Mouse (Mus musculus): ENCODE measurements around the gene Prkag3. TPM values are rescaled to one million over a fixed set of nuclear protein-coding genes. Genes with fewer than 3 reads are reported as not detected.
A peak's percentile ranks its signal among the peaks of the same experiment; 100 is the strongest.

The Prkag3 gene
- total and polyA plus RNA-seq, 2 experiments, result 0.28 TPM; not detected in 1

DNA sequence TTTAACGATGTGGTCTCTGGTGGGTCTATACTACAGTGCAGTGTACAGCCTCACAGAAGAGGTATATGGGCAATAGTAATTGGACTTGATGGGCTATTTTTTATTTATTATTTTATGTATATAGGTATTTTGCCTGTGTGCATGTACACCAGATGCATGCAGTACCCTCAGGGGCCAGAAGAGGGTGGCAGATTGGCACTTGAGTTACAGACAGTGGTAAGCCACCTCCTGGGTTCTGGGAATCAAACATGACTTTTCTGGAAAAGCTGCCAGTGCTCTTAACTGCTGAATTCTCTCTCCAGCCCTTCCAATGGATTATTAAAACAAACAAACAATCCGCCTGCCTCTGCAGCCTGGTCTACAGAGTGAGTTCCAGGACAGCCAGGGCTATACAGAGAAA, 25.3 kb downstream of the Prkag3 start:
- Histone ChIP-seq H3K36me3 (ENCODE audit: control insufficient read depth, insufficient read depth, low read length) (peaks cover 19% of the 10 kb centered on the region), H3K79me2 (ENCODE audit: control insufficient read depth, insufficient read depth, low read length) (peaks cover 26% of the 10 kb centered on the region; the same call in 1 of the 2 replicates), H3K27me3 (ENCODE audit: control insufficient read depth, insufficient read depth, low read length) (no peaks in the 10 kb centered on the region), H3K4me3 (ENCODE audit: insufficient read depth, low read depth, low read length) (no peak overlapping the region), H3K27ac (replicated peaks; ENCODE audit: insufficient read depth, low read depth, low read length) (peak overlapping the region; percentile 79; the same call in 1 of the 2 replicates), H3K4me1 (ENCODE audit: control insufficient read depth, insufficient read depth, low read length) (peaks cover 31% of the 10 kb centered on the region), H3K9ac (ENCODE audit: low read depth, low read length) (no peak overlapping the region)
- TF ChIP-seq CTCF (IDR thresholded peaks at IDR 0.05; ENCODE audit: low read depth, low read length), result peak; percentile 67
- no peak for TF ChIP-seq POLR2A (IDR thresholded peaks at IDR 0.05; ENCODE audit: extremely low read depth, insufficient read depth, low read length)
- DNase-seq (ENCODE audit: extremely low read depth, low read depth, low spot score), result peak; percentile 89
- WGBS, result 47% methylated on average over 2 of the region's 2 CpGs

DNA sequence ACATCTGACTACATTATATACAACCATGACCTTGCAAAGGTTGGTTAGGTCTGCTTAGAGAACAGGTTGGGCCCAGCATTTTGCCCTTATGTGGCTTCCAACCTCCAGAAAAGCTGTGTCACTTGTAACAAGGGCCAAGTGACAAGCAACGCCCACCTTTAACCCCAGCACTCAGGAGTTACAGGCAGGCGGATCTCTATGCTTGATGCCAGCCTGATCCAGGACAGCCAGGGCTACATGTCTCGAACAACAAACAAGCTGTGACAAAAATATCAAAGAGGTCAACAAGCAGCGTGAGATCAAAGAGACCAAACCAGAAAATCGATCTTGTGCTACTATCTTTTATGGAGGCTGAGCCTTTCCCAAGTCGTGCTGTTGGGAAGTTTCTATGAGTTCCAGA, 27.4 kb downstream of the Prkag3 start:
- peaks cover 13% of the 10 kb centered on the region; the same call in 1 of the 2 replicates for H3K79me2 ChIP-seq (ENCODE audit: control insufficient read depth, insufficient read depth, low read length)
- WGBS, result 22% methylated on average over 6 of the region's 6 CpGs
- peaks cover 37% of the 10 kb centered on the region for H3K4me1 ChIP-seq (ENCODE audit: control insufficient read depth, insufficient read depth, low read length)
- DNase-seq (ENCODE audit: extremely low read depth, low read depth, low spot score), result peak; percentile 100
- H3K27ac ChIP-seq (replicated peaks; ENCODE audit: insufficient read depth, low read depth, low read length), result peak overlapping the region; percentile 85
- peaks cover 14% of the 10 kb centered on the region for H3K36me3 ChIP-seq (ENCODE audit: control insufficient read depth, insufficient read depth, low read length)
- H3K9ac ChIP-seq (ENCODE audit: low read depth, low read length), result 0 out of 2 replicates have a peak overlapping the region, but pooled peaks have one; percentile 23
- no peak overlapping the region for H3K4me3 ChIP-seq (ENCODE audit: insufficient read depth, low read depth, low read length)
- H3K27me3 ChIP-seq (ENCODE audit: control insufficient read depth, insufficient read depth, low read length), result no peaks in the 10 kb centered on the region
- TF ChIP-seq POLR2A (IDR thresholded peaks at IDR 0.05; ENCODE audit: extremely low read depth, insufficient read depth, low read length) (no peak), CTCF (IDR thresholded peaks at IDR 0.05; ENCODE audit: low read depth, low read length) (no peak)

DNA sequence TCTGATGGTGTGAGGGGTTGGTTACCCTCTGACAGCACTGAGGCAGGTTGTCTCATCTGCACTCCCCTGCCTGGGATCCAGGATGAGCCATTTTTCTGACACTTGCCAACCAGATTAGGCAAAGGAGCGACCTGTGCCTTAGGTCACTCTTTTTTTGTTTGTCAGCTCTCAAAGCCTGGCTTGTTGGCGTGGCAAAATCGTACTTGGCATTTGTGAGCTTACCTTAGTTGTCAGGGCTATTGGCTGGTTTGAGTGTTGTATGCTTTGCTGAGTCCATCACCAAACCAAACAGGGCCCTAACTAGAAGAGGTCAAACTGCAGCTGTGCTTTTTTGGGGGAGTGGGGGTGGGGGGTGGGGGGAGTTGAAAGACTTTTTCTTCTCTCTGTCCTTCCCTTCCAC, 29.7 kb downstream of the Prkag3 start:
- no peaks in the 10 kb centered on the region for H3K27me3 ChIP-seq (ENCODE audit: control insufficient read depth, insufficient read depth, low read length)
- H3K79me2 ChIP-seq (ENCODE audit: control insufficient read depth, insufficient read depth, low read length), result peaks cover 27% of the 10 kb centered on the region
- H3K9ac ChIP-seq (ENCODE audit: low read depth, low read length), result peak overlapping the region; percentile 40
- WGBS, result 31% methylated on average over 3 of the region's 3 CpGs
- no peak overlapping the region for H3K4me3 ChIP-seq (ENCODE audit: insufficient read depth, low read depth, low read length)
- peaks cover 9% of the 10 kb centered on the region; the same call in 1 of the 2 replicates for H3K36me3 ChIP-seq (ENCODE audit: control insufficient read depth, insufficient read depth, low read length)
- H3K4me1 ChIP-seq (ENCODE audit: control insufficient read depth, insufficient read depth, low read length), result peaks cover 39% of the 10 kb centered on the region
- TF ChIP-seq CTCF (IDR thresholded peaks at IDR 0.05; ENCODE audit: low read depth, low read length), result no peak
- no peak for TF ChIP-seq POLR2A (IDR thresholded peaks at IDR 0.05; ENCODE audit: extremely low read depth, insufficient read depth, low read length)
- H3K27ac ChIP-seq (replicated peaks; ENCODE audit: insufficient read depth, low read depth, low read length), result peak overlapping the region; percentile 90
- DNase-seq (ENCODE audit: extremely low read depth, low read depth, low spot score), result peak; percentile 99

DNA sequence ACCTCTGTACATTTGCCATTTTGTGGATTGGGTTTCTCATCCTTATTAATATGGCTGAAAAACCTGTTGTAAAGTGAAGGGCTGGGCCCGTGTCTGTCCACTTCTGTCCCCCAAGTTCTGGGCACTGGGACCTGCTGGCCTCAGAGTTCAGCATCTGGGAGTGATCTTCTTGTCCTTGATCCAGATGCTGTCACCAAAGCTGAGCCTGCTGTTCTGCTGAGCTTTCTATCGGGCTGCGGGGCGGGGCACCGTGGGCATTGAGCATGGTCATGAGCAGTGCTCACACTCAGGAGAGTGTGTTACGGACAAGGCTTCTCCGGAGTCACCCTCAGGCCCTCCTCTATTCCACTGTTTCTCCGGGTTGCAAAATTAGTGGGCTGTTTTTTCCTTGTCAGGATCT, 30.9 kb downstream of the Prkag3 start:
- H3K4me1 ChIP-seq (ENCODE audit: control insufficient read depth, insufficient read depth, low read length), result peaks cover 36% of the 10 kb centered on the region
- peak overlapping the region; percentile 1 for H3K9ac ChIP-seq (ENCODE audit: low read depth, low read length)
- WGBS, result 53% methylated on average over 8 of the region's 8 CpGs
- peak overlapping the region; percentile 90 for H3K27ac ChIP-seq (replicated peaks; ENCODE audit: insufficient read depth, low read depth, low read length)
- no peak overlapping the region for H3K4me3 ChIP-seq (ENCODE audit: insufficient read depth, low read depth, low read length)
- no peak for TF ChIP-seq CTCF (IDR thresholded peaks at IDR 0.05; ENCODE audit: low read depth, low read length)
- TF ChIP-seq POLR2A (IDR thresholded peaks at IDR 0.05; ENCODE audit: extremely low read depth, insufficient read depth, low read length), result no peak
- H3K79me2 ChIP-seq (ENCODE audit: control insufficient read depth, insufficient read depth, low read length), result peaks cover 28% of the 10 kb centered on the region
- DNase-seq (ENCODE audit: extremely low read depth, low read depth, low spot score), result peak; percentile 56
- no peaks in the 10 kb centered on the region for H3K27me3 ChIP-seq (ENCODE audit: control insufficient read depth, insufficient read depth, low read length)
- peaks cover 5% of the 10 kb centered on the region; the same call in 1 of the 2 replicates for H3K36me3 ChIP-seq (ENCODE audit: control insufficient read depth, insufficient read depth, low read length)

DNA sequence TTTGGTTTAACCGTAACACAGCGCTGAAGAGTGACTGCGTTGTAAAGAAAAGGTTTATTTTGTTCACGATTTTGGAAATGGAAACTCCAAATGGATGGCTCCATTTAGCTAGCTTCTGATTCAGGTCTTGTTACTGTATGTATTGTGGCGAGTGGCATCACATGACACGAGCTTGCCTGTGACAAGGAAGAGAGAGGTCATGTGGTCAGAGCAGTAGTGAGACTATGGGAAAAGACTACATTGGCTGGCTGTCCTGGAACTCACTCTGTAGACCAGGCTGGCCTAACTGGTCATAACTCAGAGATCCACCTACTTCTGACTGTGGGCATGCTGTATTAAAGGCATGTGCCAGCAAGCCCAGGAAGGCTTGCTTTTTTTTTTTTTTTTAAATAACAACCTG, 33.1 kb downstream of the Prkag3 start:
- TF ChIP-seq CTCF (IDR thresholded peaks at IDR 0.05; ENCODE audit: low read depth, low read length), result no peak
- TF ChIP-seq POLR2A (IDR thresholded peaks at IDR 0.05; ENCODE audit: extremely low read depth, insufficient read depth, low read length), result no peak
- Histone ChIP-seq H3K79me2 (ENCODE audit: control insufficient read depth, insufficient read depth, low read length) (peaks cover 18% of the 10 kb centered on the region), H3K4me1 (ENCODE audit: control insufficient read depth, insufficient read depth, low read length) (peaks cover 20% of the 10 kb centered on the region), H3K27ac (replicated peaks; ENCODE audit: insufficient read depth, low read depth, low read length) (peak overlapping the region; percentile 59), H3K27me3 (ENCODE audit: control insufficient read depth, insufficient read depth, low read length) (no peaks in the 10 kb centered on the region), H3K36me3 (ENCODE audit: control insufficient read depth, insufficient read depth, low read length) (peaks cover 1% of the 10 kb centered on the region; the same call in 1 of the 2 replicates), H3K4me3 (ENCODE audit: insufficient read depth, low read depth, low read length) (peak overlapping the region; percentile 85), H3K9ac (ENCODE audit: low read depth, low read length) (peak overlapping the region; percentile 50)
- 72% methylated on average over 6 of the region's 6 CpGs for WGBS
- peak; percentile 75 for DNase-seq (ENCODE audit: extremely low read depth, low read depth, low spot score)

DNA sequence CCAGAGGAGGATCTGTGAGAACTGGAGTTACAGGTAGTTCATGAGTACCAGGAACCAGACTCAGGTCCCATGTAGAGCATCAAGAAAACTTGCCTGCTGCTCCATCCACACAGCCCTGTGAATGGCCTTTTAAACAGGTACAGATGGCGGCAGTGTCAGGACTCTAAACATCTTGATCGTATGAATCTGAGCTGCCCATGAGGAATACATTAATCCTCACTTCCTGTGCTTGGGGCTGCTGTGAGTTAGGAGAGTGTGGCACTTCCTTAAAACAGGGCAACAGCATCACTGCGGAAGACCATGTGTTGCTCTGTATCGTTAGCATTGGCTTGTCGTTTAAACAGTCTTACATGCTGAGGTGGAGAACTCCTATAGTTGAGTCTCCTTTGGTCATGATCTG, 33.6 kb downstream of the Prkag3 start:
- 41% methylated on average over 5 of the region's 5 CpGs for WGBS
- H3K4me1 ChIP-seq (ENCODE audit: control insufficient read depth, insufficient read depth, low read length), result peaks cover 18% of the 10 kb centered on the region
- H3K9ac ChIP-seq (ENCODE audit: low read depth, low read length), result peak overlapping the region; percentile 50
- H3K4me3 ChIP-seq (ENCODE audit: insufficient read depth, low read depth, low read length), result peak overlapping the region; percentile 85
- peaks cover 18% of the 10 kb centered on the region for H3K79me2 ChIP-seq (ENCODE audit: control insufficient read depth, insufficient read depth, low read length)
- H3K27me3 ChIP-seq (ENCODE audit: control insufficient read depth, insufficient read depth, low read length), result no peaks in the 10 kb centered on the region
- peak overlapping the region; percentile 59 for H3K27ac ChIP-seq (replicated peaks; ENCODE audit: insufficient read depth, low read depth, low read length)
- TF ChIP-seq CTCF (IDR thresholded peaks at IDR 0.05; ENCODE audit: low read depth, low read length), result no peak
- no peak for TF ChIP-seq POLR2A (IDR thresholded peaks at IDR 0.05; ENCODE audit: extremely low read depth, insufficient read depth, low read length)
- DNase-seq (ENCODE audit: extremely low read depth, low read depth, low spot score), result no peak
- peaks cover 1% of the 10 kb centered on the region; the same call in 1 of the 2 replicates for H3K36me3 ChIP-seq (ENCODE audit: control insufficient read depth, insufficient read depth, low read length)

Data from liver, adult 2 months (tissue).